Mouse (Mus musculus): ENCODE results near the gene Gm12695.

DNA sequence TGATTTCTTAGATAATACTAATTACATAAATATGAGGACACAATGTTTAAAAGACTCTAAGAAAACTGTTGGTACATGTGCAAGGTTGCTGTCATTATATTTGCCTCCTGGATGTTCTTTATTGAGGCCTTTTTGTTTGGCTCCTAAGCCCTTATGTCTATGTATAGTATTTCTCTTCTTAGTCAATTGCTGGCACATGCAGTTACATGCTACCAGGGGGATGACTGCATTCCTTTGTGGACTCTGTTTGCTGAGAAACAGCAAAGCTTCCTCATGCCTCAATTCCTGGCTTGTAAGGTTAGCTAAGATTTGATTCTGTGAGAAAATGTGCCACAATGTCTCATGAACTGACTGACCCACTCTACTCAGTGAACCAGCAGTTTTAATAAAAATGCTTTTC, 6.3 kb upstream of the Gm12695 start:
- TF ChIP-seq CTCF (IDR thresholded peaks at IDR 0.05; ENCODE audit: insufficient read depth, low read depth, low read length) (no peak), POLR2A (IDR thresholded peaks at IDR 0.05; ENCODE audit: insufficient read depth, low read depth, low read length) (no peak)
